Mouse (Mus musculus) hindbrain, embryonic 15.5 days (tissue): Measurements from ENCODE around the gene Syt5. TPM values are rescaled to one million over a fixed set of nuclear protein-coding genes. Genes with fewer than 3 reads are reported as not detected.
"Not testable (repeated sequence)": the region's sequence is repeated elsewhere in the genome, so short reads cannot be mapped to it uniquely, and the experiment has no call there.

Experiments
- ATAC-seq: fragments of 200-750 bp; cut with Nextera tagmentation; 2 replicates; pipeline ENCODE4 v1.8.0; 2017; ENCODE audit warnings: low read depth, moderate number of reproducible peaks, moderate TSS enrichment; ENCODE audit not compliant: low FRiP score
- H3K27ac ChIP-seq: fragments of 300-500 bp; sonication (generic); replicated peaks from 2 replicates; pipeline ENCODE4 v1.5.1; 2015; ENCODE audit warnings: mild to moderate bottlenecking, inconsistent platforms
- H3K27me3 ChIP-seq: fragments of 300-500 bp; sonication (generic); 2 replicates; pipeline ENCODE4 v1.6.1; 2015; ENCODE audit warnings: control low read depth, inconsistent platforms
- H3K36me3 ChIP-seq: fragments of 300-500 bp; sonication (generic); 2 replicates; pipeline ENCODE4 v1.6.1; 2015; ENCODE audit warnings: control low read depth, inconsistent platforms
- H3K4me1 ChIP-seq: fragments of 300-500 bp; sonication (generic); replicated peaks from 2 replicates; pipeline ENCODE4 v1.6.1; 2015; ENCODE audit warnings: control low read depth, inconsistent platforms
- H3K4me2 ChIP-seq: fragments of 300-500 bp; sonication (generic); 2 replicates; pipeline ENCODE4 v1.6.1; 2015; ENCODE audit warnings: moderate library complexity, mild to moderate bottlenecking, inconsistent platforms
- H3K4me3 ChIP-seq: fragments of 300-500 bp; sonication (generic); 2 replicates; pipeline ENCODE4 v1.5.1; 2015; ENCODE audit warnings: mild to moderate bottlenecking, inconsistent platforms
- H3K9ac ChIP-seq: fragments of 300-500 bp; sonication (generic); 2 replicates; pipeline ENCODE4 v1.6.1; 2015; ENCODE audit warnings: inconsistent platforms
- H3K9me3 ChIP-seq: fragments of 300-500 bp; sonication (generic); 2 replicates; pipeline ENCODE4 v1.6.1; 2016; ENCODE audit warnings: control low read depth, inconsistent platforms
- WGBS: fragments of 180-500 bp; shearing (Covaris S2); methylation state at CpG from one replicate; pipeline ENCODE4 v1.1.7; 2015; 5-methylcytosine and 5-hydroxymethylcytosine counted together
- polyA plus RNA-seq: library from polyadenylated mRNA; unstranded; fragments of >200 nt; fragmentation: Nextera tagmentation; extraction: Ambion mirVana; gene quantifications from 2 replicates; pipeline ENCODE4 v1.2.1, GENCODE M21; 2015

Gene Syt5
- 99.6 and 117 TPM in 2 replicates for polyA plus RNA-seq

DNA sequence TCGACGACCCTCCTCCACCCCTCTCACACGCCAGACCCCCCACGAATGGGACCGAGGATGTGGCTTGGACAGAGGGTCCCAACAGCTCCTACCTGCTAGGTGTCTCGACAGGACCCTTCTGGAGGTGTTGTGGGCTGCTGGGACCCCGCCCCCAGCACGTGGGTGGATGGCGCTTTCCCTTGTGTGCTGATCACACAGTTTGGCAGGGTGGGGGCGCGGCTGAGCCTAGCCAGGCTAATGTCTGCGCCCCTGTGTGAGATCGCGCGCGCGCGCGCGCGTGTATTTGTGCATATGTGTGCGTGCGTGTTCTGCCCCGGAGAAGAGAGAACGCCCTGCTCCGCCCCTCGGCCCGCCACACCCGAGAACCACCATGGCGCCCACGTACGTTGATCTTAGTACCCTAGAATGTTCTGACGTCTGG is at the start of gene Syt5:
Syt5 (minus strand) TSS at position 321 of the 421 bp plus-strand sequence.
- peak within 1 kb of the TSS; percentile 86 for H3K4me2 ChIP-seq
- 5% methylated on average over 32 of the region's 33 CpGs for WGBS
- H3K9ac ChIP-seq: peak within 1 kb of the TSS; percentile 67
- no peaks in the 10 kb centered on the region for H3K27me3 ChIP-seq
- peak within 1 kb of the TSS; percentile 90 for H3K27ac ChIP-seq
- peaks cover 14% of the 10 kb centered on the region for H3K4me1 ChIP-seq
- H3K4me3 ChIP-seq: peak within 1 kb of the TSS; percentile 57
- 0 out of 2 replicates have a peak, but pooled peaks cover 5% of the 10 kb centered on the region for H3K36me3 ChIP-seq
- no peaks in the 10 kb centered on the region for H3K9me3 ChIP-seq
- peak; percentile 91 for ATAC-seq

DNA sequence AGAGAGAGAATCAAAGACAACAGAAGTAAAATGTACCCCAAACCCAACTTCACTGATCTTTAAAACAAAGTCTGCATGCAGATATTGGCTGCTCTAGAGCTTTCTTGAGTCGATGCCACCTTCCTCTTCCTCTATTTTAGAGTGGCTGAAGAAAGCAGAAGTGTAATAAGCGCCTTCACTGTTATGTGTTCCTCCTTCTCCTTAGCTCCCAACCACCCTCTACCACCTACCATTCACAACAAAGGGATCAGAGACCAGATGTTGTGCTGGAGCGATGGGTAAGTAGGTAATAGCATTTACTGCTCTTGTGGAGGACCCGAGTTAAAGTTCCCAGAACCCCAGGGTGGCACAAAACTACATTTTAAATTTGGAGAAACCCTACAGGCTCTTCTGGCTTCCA is 49.7 kb upstream of the Syt5 start:
- not testable (repeated sequence) for H3K9ac ChIP-seq, H3K4me2 ChIP-seq, ATAC-seq, H3K4me3 ChIP-seq, H3K36me3 ChIP-seq, H3K9me3 ChIP-seq, H3K4me1 ChIP-seq, H3K27ac ChIP-seq, H3K27me3 ChIP-seq
- WGBS: 81% methylated on average over 4 of the region's 4 CpGs

DNA sequence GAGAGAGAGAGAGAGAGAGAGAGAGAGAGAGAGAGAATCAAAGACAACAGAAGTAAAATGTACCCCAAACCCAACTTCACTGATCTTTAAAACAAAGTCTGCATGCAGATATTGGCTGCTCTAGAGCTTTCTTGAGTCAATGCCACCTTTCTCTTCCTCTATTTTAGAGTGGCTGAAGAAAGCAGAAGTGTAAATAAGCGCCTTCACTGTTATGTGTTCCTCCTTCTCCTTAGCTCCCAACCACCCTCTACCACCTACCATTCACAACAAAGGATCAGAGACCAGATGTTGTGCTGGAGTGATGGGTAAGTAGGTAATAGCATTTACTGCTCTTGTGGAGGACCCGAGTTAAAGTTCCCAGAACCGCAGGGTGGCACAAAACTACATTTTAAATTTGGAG is 34.1 kb upstream of the Syt5 start:
- H3K9me3 ChIP-seq, ATAC-seq, H3K27me3 ChIP-seq, H3K4me2 ChIP-seq, H3K4me1 ChIP-seq, H3K27ac ChIP-seq, H3K4me3 ChIP-seq, H3K36me3 ChIP-seq, H3K9ac ChIP-seq: not testable (repeated sequence)
- WGBS: 78% methylated on average over 3 of the region's 3 CpGs

DNA sequence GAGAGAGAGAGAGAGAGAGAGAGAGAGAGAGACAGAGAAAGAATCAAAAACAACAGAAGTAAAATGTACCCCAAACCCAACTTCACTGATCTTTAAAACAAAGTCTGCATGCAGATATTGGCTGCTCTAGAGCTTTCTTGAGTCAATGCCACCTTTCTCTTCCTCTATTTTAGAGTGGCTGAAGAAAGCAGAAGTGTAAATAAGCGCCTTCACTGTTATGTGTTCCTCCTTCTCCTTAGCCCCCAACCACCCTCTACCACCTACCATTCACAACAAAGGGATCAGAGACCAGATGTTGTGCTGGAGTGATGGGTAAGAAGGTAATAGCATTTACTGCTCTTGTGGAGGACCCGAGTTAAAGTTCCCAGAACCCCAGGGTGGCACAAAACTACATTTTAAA is 25.0 kb upstream of the Syt5 start:
- H3K4me1 ChIP-seq, H3K9ac ChIP-seq, H3K27me3 ChIP-seq, ATAC-seq, H3K9me3 ChIP-seq, H3K4me2 ChIP-seq, H3K4me3 ChIP-seq, H3K36me3 ChIP-seq, H3K27ac ChIP-seq: not testable (repeated sequence)
- WGBS: 73% methylated on average over 2 of the region's 2 CpGs

DNA sequence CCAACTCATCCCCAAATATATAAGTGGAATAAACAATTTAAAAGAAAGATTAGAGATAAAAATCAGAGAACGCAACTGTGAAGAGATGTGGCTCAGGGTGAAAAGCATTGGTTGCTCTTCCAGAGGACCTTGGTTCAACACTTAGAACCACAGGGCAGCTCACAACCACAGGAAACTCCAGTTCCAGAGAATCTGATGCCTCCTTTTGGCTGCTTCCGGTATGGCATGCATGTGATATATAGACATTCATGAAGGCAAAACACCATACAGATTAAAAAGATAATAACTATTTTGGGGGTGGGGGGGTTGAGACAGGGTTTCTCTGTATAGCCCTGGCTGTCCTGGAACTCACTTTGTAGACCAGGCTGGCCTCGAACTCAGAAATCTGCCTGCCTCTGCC is 15.3 kb upstream of the Syt5 start:
- no peak for ATAC-seq
- H3K9ac ChIP-seq: no peak overlapping the region
- H3K27me3 ChIP-seq: no peaks in the 10 kb centered on the region
- WGBS: 85% methylated on average over 3 of the region's 3 CpGs
- H3K9me3 ChIP-seq: no peaks in the 10 kb centered on the region
- no peaks in the 10 kb centered on the region for H3K4me1 ChIP-seq
- no peaks in the 10 kb centered on the region for H3K36me3 ChIP-seq
- no peak overlapping the region for H3K27ac ChIP-seq
- no peak overlapping the region for H3K4me3 ChIP-seq
- no peak overlapping the region for H3K4me2 ChIP-seq

DNA sequence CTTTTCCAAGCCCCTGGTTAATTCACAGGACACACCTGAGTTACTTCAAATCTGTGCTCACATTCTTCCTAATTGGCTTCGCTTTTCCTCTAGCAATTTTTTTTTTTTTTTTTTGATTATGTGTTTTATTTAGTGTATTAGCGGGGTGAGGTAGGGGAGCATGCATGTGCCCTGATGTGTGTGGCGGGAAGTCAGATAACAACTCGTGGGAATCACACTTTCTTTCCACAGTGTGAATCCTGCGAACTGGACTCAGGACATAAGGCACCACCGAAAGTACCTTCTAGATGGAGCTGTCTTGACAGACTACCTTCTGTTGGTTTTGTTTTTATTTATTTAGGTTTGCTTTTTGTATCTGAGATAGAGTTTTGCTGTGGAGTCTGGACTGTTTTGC is 9.8 kb upstream of the Syt5 start:
- peak overlapping the region; percentile 24 for H3K4me3 ChIP-seq
- H3K4me1 ChIP-seq: 0 out of 2 replicates have a peak, but pooled peaks cover 3% of the 10 kb centered on the region
- ATAC-seq: peak; percentile 59
- WGBS: 71% methylated on average over 6 of the region's 6 CpGs
- H3K9me3 ChIP-seq: no peaks in the 10 kb centered on the region
- H3K36me3 ChIP-seq: no peaks in the 10 kb centered on the region
- peak overlapping the region; percentile 12; the same call in 1 of the 2 replicates for H3K9ac ChIP-seq
- peak overlapping the region; percentile 68 for H3K27ac ChIP-seq
- no peaks in the 10 kb centered on the region for H3K27me3 ChIP-seq
- H3K4me2 ChIP-seq: peak overlapping the region; percentile 49

DNA sequence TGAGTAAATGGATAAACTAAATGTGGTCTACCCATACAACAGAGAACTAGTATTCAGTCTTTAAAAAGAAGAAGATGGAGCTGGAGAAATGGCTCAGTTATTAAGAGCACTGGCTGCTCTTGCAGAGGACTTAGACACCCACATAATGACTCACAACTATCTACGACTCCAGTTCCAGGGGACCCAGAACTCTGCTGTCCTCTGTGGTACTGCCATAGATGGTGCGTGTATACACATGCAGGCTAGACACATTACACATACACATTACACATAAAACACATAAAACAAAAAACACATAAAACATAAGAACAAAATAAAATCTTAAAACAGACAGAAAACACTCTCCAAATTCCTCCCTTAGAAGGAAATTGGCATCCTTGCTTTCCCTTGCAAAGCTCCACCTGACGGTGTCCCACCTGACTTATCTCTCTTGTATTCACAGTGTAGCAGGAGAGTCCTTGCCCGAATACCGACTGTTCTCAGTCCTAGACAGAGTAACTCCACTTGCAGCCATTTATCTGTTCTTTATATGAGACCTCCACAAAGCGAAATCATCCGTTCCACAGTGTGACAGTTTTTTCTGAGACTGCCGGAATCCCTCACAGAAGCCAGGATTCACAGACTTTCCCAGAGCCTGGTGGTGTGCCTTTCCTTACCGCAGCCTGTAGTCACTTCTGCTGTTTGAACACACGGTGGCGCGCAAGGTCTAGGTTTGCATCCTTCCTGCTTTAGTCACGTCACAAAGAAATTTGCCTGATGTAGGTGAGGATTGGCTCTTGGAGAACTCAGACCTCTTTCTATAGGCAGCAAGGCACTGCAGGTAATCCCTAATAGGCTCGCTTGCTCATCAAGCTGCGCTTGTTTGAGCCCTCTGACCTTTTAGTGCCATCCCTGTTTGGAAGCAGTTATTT is 9.2 kb upstream of the Syt5 start:
- Histone ChIP-seq H3K4me3 (peak overlapping the region; percentile 24), H3K27ac (peak overlapping the region; percentile 68), H3K4me1 (0 out of 2 replicates have a peak, but pooled peaks cover 3% of the 10 kb centered on the region), H3K9ac (peak overlapping the region; percentile 17; the same call in 1 of the 2 replicates), H3K27me3 (no peaks in the 10 kb centered on the region), H3K9me3 (no peaks in the 10 kb centered on the region), H3K36me3 (no peaks in the 10 kb centered on the region), H3K4me2 (peak overlapping the region; percentile 49)
- ATAC-seq: peak; percentile 94
- 20% methylated on average over 15 of the region's 15 CpGs for WGBS

DNA sequence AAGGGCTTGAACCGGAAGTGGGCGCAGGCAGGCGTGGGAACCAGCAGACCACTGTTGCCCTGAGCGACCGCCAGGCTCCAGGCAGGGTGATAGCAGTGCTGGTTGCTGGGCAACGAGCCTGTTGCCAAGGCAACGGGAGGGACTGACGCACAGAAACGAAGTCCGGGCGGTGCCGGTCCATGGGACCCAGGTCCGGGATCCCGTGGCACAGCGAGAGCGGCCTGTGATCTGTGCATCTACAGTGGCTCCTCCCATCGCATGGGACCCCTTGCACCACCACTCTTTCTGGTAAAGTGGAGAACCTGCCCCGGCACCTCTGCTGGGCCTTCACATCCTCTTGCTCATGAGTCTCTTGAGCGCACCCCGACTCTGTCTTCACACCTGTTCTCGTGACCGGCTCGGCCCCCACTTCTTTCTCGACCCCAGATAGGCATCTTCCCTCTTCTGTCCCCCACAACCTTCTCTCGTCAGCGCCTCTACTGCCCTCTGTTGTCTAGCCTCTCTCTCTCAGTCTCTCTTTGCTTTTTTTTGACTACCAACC is 680 bp downstream of the Syt5 start:
- Histone ChIP-seq H3K4me2 (peak overlapping the region; percentile 86), H3K9ac (peak overlapping the region; percentile 67)
- under 1% methylated on average over 25 of the region's 26 CpGs for WGBS

DNA sequence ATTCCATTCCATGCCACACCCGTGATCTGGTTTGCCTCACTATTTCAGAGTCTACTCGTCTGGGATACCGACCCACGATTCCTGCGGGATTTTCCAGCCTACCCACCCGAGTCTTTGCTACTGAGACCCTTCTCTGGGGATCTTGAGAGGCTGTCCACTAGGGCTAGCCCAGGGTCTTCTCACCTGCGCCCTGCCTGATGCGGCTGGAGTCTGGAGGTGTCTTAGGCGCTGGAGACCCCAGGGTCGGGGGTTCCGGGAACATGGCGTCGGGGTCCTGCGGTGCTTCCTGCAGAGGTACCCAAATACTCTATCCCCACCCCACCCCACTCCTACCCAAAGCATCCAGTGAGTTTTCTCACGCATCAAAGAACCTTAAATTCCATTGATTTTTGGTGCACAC is 1.3 kb downstream of the Syt5 start:
- 60% methylated on average over 15 of the region's 15 CpGs for WGBS
- H3K4me3 ChIP-seq: peak overlapping the region; percentile 57
- H3K36me3 ChIP-seq: peaks cover 10% of the 10 kb centered on the region; the same call in 1 of the 2 replicates
- ATAC-seq: peak; percentile 17
- peaks cover 14% of the 10 kb centered on the region for H3K4me1 ChIP-seq
- no peaks in the 10 kb centered on the region for H3K27me3 ChIP-seq
- peak overlapping the region; percentile 67 for H3K9ac ChIP-seq
- H3K4me2 ChIP-seq: peak overlapping the region; percentile 86
- H3K9me3 ChIP-seq: no peaks in the 10 kb centered on the region
- peak overlapping the region; percentile 90 for H3K27ac ChIP-seq

More for the DNA sequence above, 680 bp downstream of the Syt5 start:
- peak overlapping the region; percentile 57 for H3K4me3 ChIP-seq
- H3K27me3 ChIP-seq: no peaks in the 10 kb centered on the region
- peaks cover 14% of the 10 kb centered on the region for H3K4me1 ChIP-seq
- H3K9me3 ChIP-seq: no peaks in the 10 kb centered on the region
- H3K27ac ChIP-seq: peak overlapping the region; percentile 90
- ATAC-seq: peak; percentile 88
- H3K36me3 ChIP-seq: 0 out of 2 replicates have a peak, but pooled peaks cover 5% of the 10 kb centered on the region

DNA sequence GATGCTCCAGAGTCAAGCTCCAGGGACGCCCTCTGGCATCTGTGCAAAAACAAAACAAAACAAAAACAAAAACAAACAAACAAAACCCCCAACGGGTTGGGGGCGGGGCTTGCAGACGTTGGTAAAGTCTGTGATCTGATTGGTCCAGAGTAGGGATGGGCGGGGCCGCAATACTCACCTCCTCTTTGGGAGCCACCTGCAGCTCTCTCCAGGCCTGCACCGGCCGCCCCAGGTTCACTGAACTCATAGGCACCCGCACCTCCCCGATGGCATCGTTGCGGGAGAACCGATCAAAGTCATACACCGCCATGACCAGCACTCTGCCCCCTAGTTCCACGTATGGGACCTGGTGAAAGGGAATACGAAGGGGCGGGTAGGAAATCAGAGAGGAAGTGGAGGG is 5.3 kb downstream of the Syt5 start:
- Histone ChIP-seq H3K27ac (no peak overlapping the region), H3K9ac (no peak overlapping the region), H3K36me3 (peaks cover 25% of the 10 kb centered on the region), H3K4me1 (peaks cover 14% of the 10 kb centered on the region), H3K4me3 (no peak overlapping the region), H3K9me3 (no peaks in the 10 kb centered on the region), H3K27me3 (no peaks in the 10 kb centered on the region), H3K4me2 (no peak overlapping the region)
- WGBS: 39% methylated on average over 17 of the region's 17 CpGs
- no peak for ATAC-seq

DNA sequence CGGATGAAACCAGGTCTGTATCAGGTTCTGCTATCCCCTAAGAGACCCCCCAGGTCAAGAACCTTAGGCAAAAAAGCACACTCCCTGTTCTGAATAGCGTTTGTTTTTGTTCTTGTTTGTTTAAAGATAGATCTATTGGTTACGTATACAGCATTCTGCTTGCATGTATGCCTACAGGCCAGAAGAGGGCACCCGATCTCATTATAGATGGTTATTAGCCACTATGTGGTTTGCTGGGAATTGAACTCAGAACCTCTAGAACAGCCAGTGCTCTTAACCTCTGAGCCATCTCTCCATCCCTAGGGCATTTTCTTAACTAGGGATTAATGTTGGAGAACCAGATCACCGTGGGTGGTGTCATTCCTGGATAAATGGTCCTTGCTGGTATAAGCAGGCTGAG is 6.0 kb downstream of the Syt5 start:
- Histone ChIP-seq H3K4me3 (no peak overlapping the region), H3K4me2 (no peak overlapping the region), H3K4me1 (peaks cover 14% of the 10 kb centered on the region), H3K27ac (no peak overlapping the region), H3K9ac (no peak overlapping the region), H3K36me3 (peaks cover 25% of the 10 kb centered on the region), H3K27me3 (no peaks in the 10 kb centered on the region), H3K9me3 (no peaks in the 10 kb centered on the region)
- ATAC-seq: no peak
- 65% methylated on average over 5 of the region's 5 CpGs for WGBS

DNA sequence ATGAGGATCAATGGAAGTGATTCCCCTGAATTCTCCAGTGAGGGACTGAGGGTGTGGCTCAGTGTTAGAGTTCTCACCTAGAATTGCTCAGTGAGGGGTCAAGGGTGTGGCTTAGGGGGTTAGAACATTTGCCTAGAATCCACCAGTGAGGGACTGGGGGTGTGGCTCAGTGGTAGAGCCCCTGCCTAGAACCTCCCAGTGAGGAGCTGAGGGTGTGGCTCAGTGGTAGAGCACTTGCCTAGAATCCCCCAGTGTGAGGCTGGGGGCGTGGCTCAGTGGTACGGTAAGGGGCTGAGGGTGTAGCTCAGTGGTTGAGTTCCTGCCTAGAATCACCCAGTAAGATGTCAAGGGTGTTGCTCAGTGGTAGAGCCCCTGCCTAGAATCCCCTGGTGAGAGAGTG is 8.3 kb downstream of the Syt5 start:
- H3K27ac ChIP-seq: no peak overlapping the region
- peaks cover 25% of the 10 kb centered on the region for H3K36me3 ChIP-seq
- no peak for ATAC-seq
- no peak overlapping the region for H3K9ac ChIP-seq
- H3K27me3 ChIP-seq: no peaks in the 10 kb centered on the region
- 82% methylated on average over 2 of the region's 2 CpGs for whole genome bisulfite sequencing
- no peak overlapping the region for H3K4me2 ChIP-seq
- H3K9me3 ChIP-seq: no peaks in the 10 kb centered on the region
- no peak overlapping the region for H3K4me3 ChIP-seq
- no peaks in the 10 kb centered on the region for H3K4me1 ChIP-seq
